Mouse (Mus musculus): ENCODE measurements at regions not wholly inside any gene's neighbourhood (a gene's known extent, or its start where the extent isn't known, plus 50 kb on each side); places are given as distances from the start of the nearest gene placed in this dataset.

DNA sequence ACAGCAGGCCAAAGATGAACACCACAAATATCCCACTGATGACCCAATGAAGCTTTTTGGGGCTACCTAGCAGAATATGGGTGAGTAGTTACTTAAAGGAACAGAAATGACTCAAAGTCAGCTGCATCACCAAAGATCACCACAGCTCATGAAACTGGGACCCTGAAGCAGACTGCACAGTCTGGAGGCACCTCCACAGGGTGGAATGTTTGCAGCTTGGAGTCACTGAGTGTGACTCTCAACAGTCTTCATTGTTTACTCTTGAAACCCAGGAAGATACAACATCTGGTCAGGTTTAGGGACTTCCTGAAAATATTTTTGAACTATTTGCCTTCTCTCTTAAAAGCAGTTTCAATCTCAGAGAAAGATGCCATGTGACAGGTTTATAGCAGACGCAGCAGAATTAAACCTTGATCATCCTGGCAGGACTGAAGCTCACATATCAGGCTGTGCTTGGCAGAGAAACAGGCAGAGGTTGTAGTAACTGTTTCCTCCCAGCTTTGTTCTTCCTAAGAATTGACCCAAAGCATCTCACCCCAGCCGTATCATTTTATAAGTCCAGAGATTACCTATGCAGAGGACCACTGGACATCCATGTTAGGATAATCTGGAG, 944.1 kb upstream of the Adgrl4 start:
- ATAC-seq (ENCODE audit: insufficient number of reproducible peaks, low FRiP score, low TSS enrichment, low read depth) (no peak), DNase-seq (ENCODE audit: low spot score) (no peak)
- Histone ChIP-seq H3K36me3 (ENCODE audit: control insufficient read depth, insufficient read depth, low read length) (no peaks in the 10 kb centered on the region), H3K9ac (ENCODE audit: low read length) (no peak overlapping the region), H3K4me2 (ENCODE audit: low read depth, severe bottlenecking) (no peak overlapping the region), H3K27me3 (ENCODE audit: control insufficient read depth, insufficient read depth, low read length) (no peaks in the 10 kb centered on the region), H3K4me1 (ENCODE audit: control insufficient read depth, insufficient read depth, low read length) (no peaks in the 10 kb centered on the region), H3K4me3 (ENCODE audit: low read depth, low read length) (no peak overlapping the region), H3K27ac (replicated peaks; ENCODE audit: low read depth, low read length) (no peak overlapping the region), H3K9me3 (ENCODE audit: control insufficient read depth, low read length) (no peaks in the 10 kb centered on the region)
- WGBS, result 62% methylated on average over 2 of the region's 2 CpGs

DNA sequence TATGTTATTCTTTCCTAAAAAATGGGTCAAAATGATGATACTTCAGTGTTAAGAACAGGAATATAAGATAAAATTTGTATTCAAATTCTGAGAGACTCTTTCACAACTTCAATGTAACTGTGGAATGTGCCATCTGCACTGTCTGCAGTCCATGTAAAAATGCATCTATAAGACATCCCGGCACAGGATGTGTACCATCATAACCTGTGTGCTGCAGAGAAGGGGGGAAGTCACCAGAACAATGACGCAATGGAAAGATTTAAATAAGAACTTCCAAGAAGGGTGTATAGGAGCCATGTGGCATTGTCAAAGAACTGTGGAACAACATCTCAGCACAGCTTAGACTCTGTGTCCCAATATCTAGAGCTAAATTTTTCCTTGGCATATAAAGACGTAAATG, 906.7 kb upstream of the Adgrl4 start:
- no peak for ATAC-seq (ENCODE audit: insufficient number of reproducible peaks, low FRiP score, low TSS enrichment, low read depth)
- DNase-seq (ENCODE audit: low spot score), result no peak
- no peaks in the 10 kb centered on the region for H3K4me1 ChIP-seq (ENCODE audit: control insufficient read depth, insufficient read depth, low read length)
- H3K4me3 ChIP-seq (ENCODE audit: low read depth, low read length), result no peak overlapping the region
- H3K27ac ChIP-seq (replicated peaks; ENCODE audit: low read depth, low read length), result no peak overlapping the region
- no peaks in the 10 kb centered on the region for H3K27me3 ChIP-seq (ENCODE audit: control insufficient read depth, insufficient read depth, low read length)
- no peaks in the 10 kb centered on the region for H3K36me3 ChIP-seq (ENCODE audit: control insufficient read depth, insufficient read depth, low read length)
- no peak overlapping the region for H3K4me2 ChIP-seq (ENCODE audit: low read depth, severe bottlenecking)
- no peak overlapping the region for H3K9ac ChIP-seq (ENCODE audit: low read length)
- WGBS, result 89% methylated on average over 3 of the region's 3 CpGs
- H3K9me3 ChIP-seq (ENCODE audit: control insufficient read depth, low read length), result no peaks in the 10 kb centered on the region

DNA sequence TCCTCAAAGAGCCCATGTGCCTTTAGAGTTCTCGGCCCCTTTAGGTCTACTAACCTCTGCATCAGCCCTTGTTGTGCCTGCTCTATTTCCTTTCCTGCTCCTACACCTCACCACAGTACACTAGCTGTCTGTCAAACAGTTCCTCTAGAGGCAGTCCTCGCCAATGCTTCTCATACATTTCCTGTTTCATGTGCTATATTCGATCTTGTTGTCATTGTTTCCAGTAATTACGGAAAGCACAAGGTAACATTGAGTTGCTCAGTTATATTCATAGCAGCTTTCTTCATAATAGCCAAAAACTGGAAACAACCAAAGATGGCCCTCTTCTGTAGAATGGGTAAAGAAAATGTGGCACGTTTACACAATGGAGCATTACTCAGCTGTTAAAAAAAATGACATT, 894.6 kb upstream of the Adgrl4 start:
- WGBS, result 88% methylated on average over 5 of the region's 5 CpGs
- no peak for ATAC-seq (ENCODE audit: insufficient number of reproducible peaks, low FRiP score, low TSS enrichment, low read depth)
- no peak for DNase-seq (ENCODE audit: low spot score)
- H3K36me3 ChIP-seq (ENCODE audit: control insufficient read depth, insufficient read depth, low read length), result no peaks in the 10 kb centered on the region
- no peak overlapping the region for H3K9ac ChIP-seq (ENCODE audit: low read length)
- H3K27ac ChIP-seq (replicated peaks; ENCODE audit: low read depth, low read length), result no peak overlapping the region
- no peak overlapping the region for H3K4me2 ChIP-seq (ENCODE audit: low read depth, severe bottlenecking)
- no peaks in the 10 kb centered on the region for H3K27me3 ChIP-seq (ENCODE audit: control insufficient read depth, insufficient read depth, low read length)
- no peaks in the 10 kb centered on the region for H3K9me3 ChIP-seq (ENCODE audit: control insufficient read depth, low read length)
- H3K4me3 ChIP-seq (ENCODE audit: low read depth, low read length), result no peak overlapping the region
- H3K4me1 ChIP-seq (ENCODE audit: control insufficient read depth, insufficient read depth, low read length), result no peaks in the 10 kb centered on the region

DNA sequence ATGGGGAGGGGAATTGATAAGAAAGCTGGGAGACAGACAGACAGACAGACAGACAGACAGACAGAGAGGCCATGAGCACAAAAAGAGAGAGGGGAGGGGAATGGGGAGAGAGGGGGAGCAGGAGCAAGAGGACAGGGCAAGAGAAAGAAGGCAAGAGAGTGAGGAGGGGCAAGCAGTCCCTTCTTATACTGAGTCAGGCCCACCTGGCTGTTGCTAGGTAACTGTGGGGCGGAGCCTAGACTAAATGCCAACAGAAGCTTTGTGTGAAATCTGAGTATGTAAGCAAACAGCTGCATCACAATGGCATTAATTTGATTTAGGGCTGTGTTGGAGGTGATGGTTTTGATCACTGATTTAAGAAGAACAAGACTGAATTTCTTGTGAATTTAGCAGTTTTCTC, 849.2 kb upstream of the Adgrl4 start:
- H3K27ac ChIP-seq (replicated peaks; ENCODE audit: low read depth, low read length), result no peak overlapping the region
- DNase-seq (ENCODE audit: low spot score), result peak; percentile 48
- 0 out of 2 replicates have a peak, but pooled peaks have one; percentile 54 for ATAC-seq (ENCODE audit: insufficient number of reproducible peaks, low FRiP score, low TSS enrichment, low read depth)
- H3K4me2 ChIP-seq (ENCODE audit: low read depth, severe bottlenecking), result no peak overlapping the region
- H3K27me3 ChIP-seq (ENCODE audit: control insufficient read depth, insufficient read depth, low read length), result no peaks in the 10 kb centered on the region
- no peaks in the 10 kb centered on the region for H3K9me3 ChIP-seq (ENCODE audit: control insufficient read depth, low read length)
- no peak overlapping the region for H3K4me3 ChIP-seq (ENCODE audit: low read depth, low read length)
- no peak overlapping the region for H3K9ac ChIP-seq (ENCODE audit: low read length)
- no peaks in the 10 kb centered on the region for H3K4me1 ChIP-seq (ENCODE audit: control insufficient read depth, insufficient read depth, low read length)
- 54% methylated on average over 1 of the region's 1 CpGs for WGBS
- H3K36me3 ChIP-seq (ENCODE audit: control insufficient read depth, insufficient read depth, low read length), result no peaks in the 10 kb centered on the region

DNA sequence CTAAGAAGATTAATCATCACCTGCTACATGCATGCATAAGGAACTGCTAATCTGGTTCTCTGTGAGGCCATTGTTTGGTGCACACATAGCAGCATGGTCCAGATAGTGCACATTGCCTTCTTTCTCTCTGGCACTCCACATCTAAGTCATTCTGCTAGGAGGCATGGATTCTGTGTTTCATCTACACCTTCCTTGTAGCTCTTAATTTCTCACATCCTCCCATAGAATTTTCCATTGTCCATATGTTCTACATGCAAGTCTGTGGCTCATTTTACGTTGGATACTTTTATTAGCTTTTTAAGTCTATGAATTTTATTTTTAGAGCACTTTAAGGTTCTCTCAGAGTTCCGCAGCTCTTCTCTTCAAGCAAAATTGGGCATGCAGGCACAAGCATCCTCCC, 846.7 kb upstream of the Adgrl4 start:
- H3K36me3 ChIP-seq (ENCODE audit: control insufficient read depth, insufficient read depth, low read length), result no peaks in the 10 kb centered on the region
- H3K27me3 ChIP-seq (ENCODE audit: control insufficient read depth, insufficient read depth, low read length), result no peaks in the 10 kb centered on the region
- DNase-seq (ENCODE audit: low spot score), result no peak
- H3K9ac ChIP-seq (ENCODE audit: low read length), result no peak overlapping the region
- H3K27ac ChIP-seq (replicated peaks; ENCODE audit: low read depth, low read length), result no peak overlapping the region
- ATAC-seq (ENCODE audit: insufficient number of reproducible peaks, low FRiP score, low TSS enrichment, low read depth), result no peak
- H3K9me3 ChIP-seq (ENCODE audit: control insufficient read depth, low read length), result no peaks in the 10 kb centered on the region
- no peak overlapping the region for H3K4me3 ChIP-seq (ENCODE audit: low read depth, low read length)
- 87% methylated on average over 2 of the region's 2 CpGs for WGBS
- H3K4me1 ChIP-seq (ENCODE audit: control insufficient read depth, insufficient read depth, low read length), result no peaks in the 10 kb centered on the region
- no peak overlapping the region for H3K4me2 ChIP-seq (ENCODE audit: low read depth, severe bottlenecking)

DNA sequence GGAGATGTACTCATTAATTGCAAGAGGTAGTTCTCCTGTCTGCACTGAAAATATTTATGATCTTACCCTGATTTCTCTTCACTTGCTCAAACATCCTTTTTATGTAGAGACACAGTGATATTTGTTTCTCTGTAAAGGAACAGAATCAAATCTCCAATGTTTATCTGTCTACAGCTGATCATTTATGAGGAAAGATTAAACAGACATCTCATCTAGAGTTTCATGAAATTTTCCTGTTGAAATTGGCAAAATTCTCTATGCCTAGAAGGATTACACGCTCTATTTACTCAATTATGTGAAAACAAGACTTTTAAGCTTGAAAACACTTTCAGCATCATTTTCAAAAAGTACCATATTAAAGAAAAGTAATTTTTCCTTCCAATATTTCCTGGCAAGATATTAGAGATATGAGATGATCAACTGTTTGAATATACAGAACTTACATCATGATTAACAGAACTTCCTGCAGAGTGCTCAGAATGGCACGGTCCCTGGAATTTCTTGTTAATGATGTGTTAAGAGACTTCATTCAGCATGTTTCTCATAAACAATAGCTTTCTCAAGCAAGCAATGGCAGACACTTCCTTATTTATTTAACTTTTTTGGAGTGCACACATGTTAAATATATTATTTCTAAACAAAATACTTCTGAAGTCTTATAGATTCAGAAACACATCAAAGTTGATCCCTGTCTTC, 834.1 kb upstream of the Adgrl4 start:
- H3K4me2 ChIP-seq (ENCODE audit: low read depth, severe bottlenecking), result no peak overlapping the region
- WGBS, result 61% methylated on average over 2 of the region's 2 CpGs

DNA sequence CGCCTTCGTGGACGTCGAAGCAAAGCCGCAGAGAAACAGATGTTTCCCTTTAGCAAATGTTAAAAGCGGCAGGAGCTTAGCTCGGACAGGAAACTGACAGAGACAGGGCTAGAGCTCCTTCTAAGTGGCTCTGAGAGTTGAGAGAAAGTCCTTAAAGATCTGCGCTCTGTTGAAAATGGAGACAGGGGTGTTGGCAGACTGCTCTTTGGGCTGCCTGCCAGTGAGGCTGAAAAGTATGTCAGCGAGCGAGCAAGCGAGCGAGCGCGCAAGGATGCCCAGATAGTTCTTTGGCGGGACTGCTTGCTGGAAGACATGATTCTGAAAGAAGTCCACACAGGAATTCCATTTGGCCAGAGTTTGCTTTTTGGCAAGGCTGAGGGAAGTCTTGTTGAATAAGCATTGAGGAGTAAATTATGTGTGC, 827.0 kb upstream of the Adgrl4 start:
- Histone ChIP-seq H3K27me3 (ENCODE audit: control insufficient read depth, insufficient read depth, low read length) (no peaks in the 10 kb centered on the region), H3K9ac (ENCODE audit: low read length) (no peak overlapping the region), H3K36me3 (ENCODE audit: control insufficient read depth, insufficient read depth, low read length) (no peaks in the 10 kb centered on the region), H3K4me3 (ENCODE audit: low read depth, low read length) (no peak overlapping the region), H3K27ac (replicated peaks; ENCODE audit: low read depth, low read length) (no peak overlapping the region), H3K4me2 (ENCODE audit: low read depth, severe bottlenecking) (peak overlapping the region; percentile 10; the same call in 1 of the 2 replicates), H3K9me3 (ENCODE audit: control insufficient read depth, low read length) (no peaks in the 10 kb centered on the region), H3K4me1 (ENCODE audit: control insufficient read depth, insufficient read depth, low read length) (no peaks in the 10 kb centered on the region)
- DNase-seq (ENCODE audit: low spot score) (peak; percentile 40), ATAC-seq (ENCODE audit: insufficient number of reproducible peaks, low FRiP score, low TSS enrichment, low read depth) (no peak)
- WGBS, result 53% methylated on average over 15 of the region's 15 CpGs

More for the DNA sequence above, 834.1 kb upstream of the Adgrl4 start:
- DNase-seq (ENCODE audit: low spot score) (no peak), ATAC-seq (ENCODE audit: insufficient number of reproducible peaks, low FRiP score, low TSS enrichment, low read depth) (no peak)
- Histone ChIP-seq H3K27me3 (ENCODE audit: control insufficient read depth, insufficient read depth, low read length) (no peaks in the 10 kb centered on the region), H3K36me3 (ENCODE audit: control insufficient read depth, insufficient read depth, low read length) (no peaks in the 10 kb centered on the region), H3K4me3 (ENCODE audit: low read depth, low read length) (no peak overlapping the region), H3K9ac (ENCODE audit: low read length) (no peak overlapping the region), H3K4me1 (ENCODE audit: control insufficient read depth, insufficient read depth, low read length) (no peaks in the 10 kb centered on the region), H3K9me3 (ENCODE audit: control insufficient read depth, low read length) (no peaks in the 10 kb centered on the region), H3K27ac (replicated peaks; ENCODE audit: low read depth, low read length) (no peak overlapping the region)

DNA sequence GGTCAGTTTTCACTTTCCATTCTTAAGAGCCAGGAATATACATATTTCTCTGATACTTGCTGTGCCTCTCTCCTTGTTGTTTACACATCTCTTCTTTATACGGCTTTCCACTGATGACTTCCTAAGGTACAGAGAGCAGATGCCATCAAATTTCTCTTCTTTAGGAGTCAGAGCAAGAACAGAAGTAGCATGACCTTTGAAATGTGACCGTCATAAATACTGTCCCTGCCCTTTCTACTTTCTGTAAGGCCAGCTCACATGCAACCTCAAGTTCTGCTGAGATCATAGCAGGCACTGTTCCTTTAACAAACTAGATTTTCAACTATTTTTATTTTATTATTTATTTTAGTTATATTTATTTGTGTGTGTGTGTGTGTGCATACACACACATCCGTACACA, 800.1 kb upstream of the Adgrl4 start:
- Histone ChIP-seq H3K9me3 (ENCODE audit: control insufficient read depth, low read length) (no peaks in the 10 kb centered on the region), H3K27ac (replicated peaks; ENCODE audit: low read depth, low read length) (no peak overlapping the region), H3K4me2 (ENCODE audit: low read depth, severe bottlenecking) (no peak overlapping the region), H3K4me3 (ENCODE audit: low read depth, low read length) (no peak overlapping the region), H3K27me3 (ENCODE audit: control insufficient read depth, insufficient read depth, low read length) (no peaks in the 10 kb centered on the region), H3K4me1 (ENCODE audit: control insufficient read depth, insufficient read depth, low read length) (no peaks in the 10 kb centered on the region), H3K36me3 (ENCODE audit: control insufficient read depth, insufficient read depth, low read length) (no peaks in the 10 kb centered on the region), H3K9ac (ENCODE audit: low read length) (no peak overlapping the region)
- DNase-seq (ENCODE audit: low spot score) (no peak), ATAC-seq (ENCODE audit: insufficient number of reproducible peaks, low FRiP score, low TSS enrichment, low read depth) (no peak)
- WGBS, result 92% methylated on average over 3 of the region's 3 CpGs

Data from limb, embryonic 11.5 days (tissue).